Mouse (Mus musculus): ENCODE data around the gene Syt16.

GRCm38 (mm10) chr12:73986299-73986698, 11.2 kb upstream of the Syt16 start:
- TF ChIP-seq POLR2AphosphoS2 (IDR thresholded peaks at IDR 0.05; ENCODE audit: insufficient read length, low read depth): no peak
- no peak for TF ChIP-seq POLR2A (IDR thresholded peaks at IDR 0.05; ENCODE audit: insufficient read length, low read depth)
- no peak for TF ChIP-seq MYOG (IDR thresholded peaks at IDR 0.05; ENCODE audit: control insufficient read depth in 1 of 3, insufficient read depth in 1 of 3, insufficient read length in 2 of 3, low read depth in 2 of 3)
- TF ChIP-seq MYOD1 (IDR thresholded peaks at IDR 0.05; ENCODE audit: control insufficient read depth in 1 of 3, insufficient read length in 2 of 3, low read depth in 2 of 3): no peak
- TF ChIP-seq TCF12 (IDR thresholded peaks at IDR 0.05; ENCODE audit: insufficient read depth, poor library complexity, severe bottlenecking): no peak
- TF ChIP-seq USF1 (IDR thresholded peaks at IDR 0.05; ENCODE audit: low read depth): no peak
- TF ChIP-seq MAX (IDR thresholded peaks at IDR 0.05; ENCODE audit: low read depth): no peak
- TF ChIP-seq E2F4 (IDR thresholded peaks at IDR 0.05; ENCODE audit: insufficient read depth): no peak
